Mouse (Mus musculus) CH12.LX (cell line): ENCODE results near the gene Map4k1. TPM values are rescaled to one million over a fixed set of nuclear protein-coding genes. Genes with fewer than 3 reads are reported as not detected.

Experiments
- DNase-seq: peaks from one replicate; pipeline ENCODE4 v3.0.0-alpha.2; 2013; ENCODE audit errors: extremely low read depth
- H3K27ac ChIP-seq: 2 replicates; pipeline ENCODE4 v1.5.1; 2012; ENCODE audit warnings: low read depth, mild to moderate bottlenecking, control low read depth, moderate library complexity; ENCODE audit not compliant: insufficient read depth
- H3K27me3 ChIP-seq: replicated peaks from 2 replicates; pipeline ENCODE3; 2012; ENCODE audit warnings: inconsistent platforms
- H3K36me3 ChIP-seq, 2 experiments: replicated peaks in 1 of 2; 2 replicates each; pipeline versions ENCODE3 to v1.6.1; 2012; ENCODE audit warnings: inconsistent platforms in 1 of 2, low read length in 1 of 2, mild to moderate bottlenecking in 1 of 2, mixed read lengths in 1 of 2, moderate library complexity in 1 of 2; ENCODE audit not compliant: control insufficient read depth in 1 of 2, insufficient read depth in 1 of 2
- H3K4me1 ChIP-seq, 2 experiments: 2 replicates each; pipeline ENCODE4 v1.6.1; 2012; ENCODE audit warnings: inconsistent platforms in 1 of 2, moderate library complexity in 1 of 2; ENCODE audit not compliant: insufficient read depth in 2 of 2, control insufficient read depth in 1 of 2
- H3K4me2 ChIP-seq: 2 replicates; pipeline ENCODE4 v1.6.1; 2012; ENCODE audit warnings: low read depth, mild to moderate bottlenecking, control low read depth; ENCODE audit not compliant: poor library complexity, insufficient read depth, severe bottlenecking
- H3K4me3 ChIP-seq, 3 experiments: fragments of 150-350 bp in 1 of 3; sonication (generic) in 1 of 3; replicated peaks in 1 of 3; 2 replicates each; pipeline versions ENCODE3 to v1.5.1; 2011 to 2012; ENCODE audit warnings: low read depth in 2 of 3, low read length in 2 of 3, mild to moderate bottlenecking in 2 of 3, moderate library complexity in 2 of 3, control low read depth in 1 of 3, improper control_type of control experiment in 1 of 3, inconsistent platforms in 1 of 3, mixed read lengths in 1 of 3; ENCODE audit not compliant: poor library complexity in 1 of 3
- H3K79me2 ChIP-seq: replicated peaks from 2 replicates; pipeline ENCODE4 v1.6.1; 2012; ENCODE audit warnings: mild to moderate bottlenecking, moderate library complexity; ENCODE audit not compliant: control insufficient read depth, poor library complexity, insufficient read depth, severe bottlenecking; ENCODE audit errors: extremely low read depth
- H3K9ac ChIP-seq: 2 replicates; pipeline ENCODE4 v1.6.1; 2012; ENCODE audit warnings: low read depth, mild to moderate bottlenecking, control low read depth, moderate library complexity; ENCODE audit not compliant: insufficient read depth
- H3K9me3 ChIP-seq: replicated peaks from 2 replicates; pipeline ENCODE3; 2012; ENCODE audit warnings: low read length, inconsistent platforms, mixed read lengths
- BHLHE40 ChIP-seq: IDR thresholded peaks from 2 replicates; pipeline ENCODE4 v1.6.1; 2011; ENCODE audit warnings: mild to moderate bottlenecking, low read depth, low read length, improper control_type of control experiment
- CHD1 ChIP-seq: IDR thresholded peaks from 2 replicates; pipeline ENCODE4 v1.6.1; 2012; ENCODE audit warnings: low read depth, low read length, improper control_type of control experiment, inconsistent platforms
- CHD2 ChIP-seq: IDR thresholded peaks from 2 replicates; pipeline ENCODE4 v1.6.1; 2011; ENCODE audit warnings: low read length, improper control_type of control experiment
- CTCF ChIP-seq, 2 experiments: IDR thresholded peaks in 1 of 2; conservative IDR thresholded peaks in 1 of 2; 2 replicates each; pipeline ENCODE4 v1.5.1; 2011 to 2012; ENCODE audit warnings: low read depth in 2 of 2, low read length in 2 of 2, improper control_type of control experiment in 1 of 2, inconsistent platforms in 1 of 2, mild to moderate bottlenecking in 1 of 2, moderate library complexity in 1 of 2
- E2F4 ChIP-seq: IDR thresholded peaks from 2 replicates; pipeline ENCODE4 v1.6.1; 2011; ENCODE audit warnings: low read depth, low read length, improper control_type of control experiment; ENCODE audit not compliant: insufficient replicate concordance
- ELF1 ChIP-seq: IDR thresholded peaks from 2 replicates; pipeline ENCODE4 v1.6.1; 2014; ENCODE audit warnings: low read depth, mild to moderate bottlenecking, inconsistent platforms, low read length, improper control_type of control experiment
- EP300 ChIP-seq: IDR thresholded peaks from 2 replicates; pipeline ENCODE4 v1.6.1; 2011; ENCODE audit warnings: low read length, improper control_type of control experiment
- ETS1 ChIP-seq: conservative IDR thresholded peaks from 2 replicates; pipeline ENCODE4 v1.6.1; 2012; ENCODE audit warnings: low read depth, mild to moderate bottlenecking, inconsistent platforms, low read length, improper control_type of control experiment, moderate library complexity
- GABPA ChIP-seq: IDR thresholded peaks from 2 replicates; pipeline ENCODE4 v1.6.1; 2012; ENCODE audit warnings: low read depth, low read length, improper control_type of control experiment, inconsistent platforms; ENCODE audit not compliant: insufficient replicate concordance
- HCFC1 ChIP-seq: IDR thresholded peaks from 2 replicates; pipeline ENCODE4 v1.6.1; 2012; ENCODE audit warnings: low read depth, mild to moderate bottlenecking, inconsistent platforms, low read length, improper control_type of control experiment
- JUN ChIP-seq: IDR thresholded peaks from 2 replicates; pipeline ENCODE4 v1.6.1; 2011; ENCODE audit warnings: low read depth, mild to moderate bottlenecking, low read length, improper control_type of control experiment, moderate library complexity; ENCODE audit not compliant: insufficient read depth
- JUND ChIP-seq: conservative IDR thresholded peaks from 2 replicates; pipeline ENCODE4 v1.6.1; 2011; ENCODE audit warnings: low read depth, low read length, improper control_type of control experiment
- MAX ChIP-seq: IDR thresholded peaks from 2 replicates; pipeline ENCODE4 v1.6.1; 2011; ENCODE audit warnings: low read length, improper control_type of control experiment
- MAZ ChIP-seq: IDR thresholded peaks from 2 replicates; pipeline ENCODE4 v1.6.1; 2012; ENCODE audit warnings: low read depth, mild to moderate bottlenecking, inconsistent platforms, low read length, improper control_type of control experiment, moderate library complexity
- MEF2A ChIP-seq: IDR thresholded peaks from 2 replicates; pipeline ENCODE4 v1.6.1; 2014; ENCODE audit warnings: low read depth, mild to moderate bottlenecking, inconsistent platforms, low read length, improper control_type of control experiment, borderline replicate concordance
- MXI1 ChIP-seq: IDR thresholded peaks from 2 replicates; pipeline ENCODE4 v1.6.1; 2011; ENCODE audit warnings: mild to moderate bottlenecking, low read depth, low read length, improper control_type of control experiment
- MYC ChIP-seq: IDR thresholded peaks from 2 replicates; pipeline ENCODE4 v1.6.1; 2011; ENCODE audit warnings: low read depth, mild to moderate bottlenecking, improper control_type of control experiment, low read length
- PAX5 ChIP-seq: IDR thresholded peaks from 2 replicates; pipeline ENCODE4 v1.6.1; 2012; ENCODE audit warnings: low read length, inconsistent platforms, mixed read lengths
- POLR2AphosphoS2 ChIP-seq: IDR thresholded peaks from 2 replicates; pipeline ENCODE4 v1.6.1; 2011; ENCODE audit warnings: low read depth, low read length, improper control_type of control experiment
- RAD21 ChIP-seq: IDR thresholded peaks from 2 replicates; pipeline ENCODE4 v1.6.1; 2011; ENCODE audit warnings: low read depth, mild to moderate bottlenecking, low read length, improper control_type of control experiment, moderate library complexity
- RCOR1 ChIP-seq: conservative IDR thresholded peaks from 2 replicates; pipeline ENCODE4 v1.6.1; 2012; ENCODE audit warnings: low read depth, mild to moderate bottlenecking, inconsistent platforms, low read length, improper control_type of control experiment
- TBP ChIP-seq: conservative IDR thresholded peaks from 2 replicates; pipeline ENCODE4 v1.6.1; 2011; ENCODE audit warnings: low read depth, low read length, improper control_type of control experiment
- TCF12 ChIP-seq: IDR thresholded peaks from 2 replicates; pipeline ENCODE4 v1.6.1; 2014; ENCODE audit warnings: low read depth, mild to moderate bottlenecking, inconsistent platforms, low read length, improper control_type of control experiment
- UBTF ChIP-seq: IDR thresholded peaks from 2 replicates; pipeline ENCODE4 v1.6.1; 2012; ENCODE audit warnings: low read depth, mild to moderate bottlenecking, inconsistent platforms, low read length, improper control_type of control experiment, moderate library complexity
- USF1 ChIP-seq: IDR thresholded peaks from 2 replicates; pipeline ENCODE4 v1.6.1; 2014; ENCODE audit warnings: low read depth, mild to moderate bottlenecking, inconsistent platforms, low read length, improper control_type of control experiment
- USF2 ChIP-seq: conservative IDR thresholded peaks from 2 replicates; pipeline ENCODE4 v1.6.1; 2011; ENCODE audit warnings: low read depth, low read length, improper control_type of control experiment
- ZC3H11A ChIP-seq: IDR thresholded peaks from 2 replicates; pipeline ENCODE4 v1.6.1; 2012; ENCODE audit warnings: low read depth, mild to moderate bottlenecking, inconsistent platforms, low read length, improper control_type of control experiment
- ZMIZ1 ChIP-seq: IDR thresholded peaks from 2 replicates; pipeline ENCODE4 v1.6.1; 2012; ENCODE audit warnings: low read depth, mild to moderate bottlenecking, inconsistent platforms, low read length, improper control_type of control experiment
- dilution Hi-C: fragments of 300-500 bp; cut with MboI; formaldehyde crosslinking; loops from 2 replicates; pipeline ENCODE4 v1.14.3; 2020; ENCODE audit warnings: low sequenced_read_pairs; ENCODE audit not compliant: extremely low pct_unique_long_range_greater_than_20kb, extremely low pct_ligation_motif_present
- in situ Hi-C: fragments of 300-500 bp; cut with MboI; formaldehyde crosslinking; loops from 3 replicates; pipeline ENCODE4 v1.14.3; 2019; ENCODE audit warnings: low sequenced_read_pairs, low pct_ligation_motif_present, low pct_unique_long_range_greater_than_20kb, mixed read lengths
- polyA plus RNA-seq: library from polyadenylated mRNA; unstranded; fragments of >175 nt; gene quantifications from 2 replicates; pipeline ENCODE4 v1.2.1, GENCODE M21; 2012; ENCODE audit warnings: low read depth; ENCODE audit not compliant: insufficient read length
- total RNA-seq, 2 experiments: library from RNA; depleted of rRNA; stranded (reverse); fragments of 300-350 nt in 1 of 2; fragments of >200 nt in 1 of 2; gene quantifications; 2 replicates each; pipeline ENCODE4 v1.2.3; 2012 to 2014

Gene Map4k1
- total and polyA plus RNA-seq, 3 experiments, result 114 to 395 (median 183) TPM

- TF ChIP-seq MAZ (no peak), EP300 (no peak), JUND (no peak), PAX5 (no peak), CTCF (conservative IDR thresholded peaks at IDR 0.05 in 1 of 2, IDR thresholded peaks at IDR 0.05 in 1 of 2; ENCODE audit: low read depth in 2 of 2, low read length in 2 of 2) (no peak), ETS1 (no peak), GABPA (no peak), BHLHE40 (no peak), MXI1 (no peak), RAD21 (no peak), ZC3H11A (no peak), E2F4 (no peak), TBP (no peak), MAX (no peak), CHD1 (no peak), ELF1 (no peak), HCFC1 (no peak), MEF2A (no peak)
- dilution Hi-C loops, result no loop called here
These were observed 35.6 kb upstream of the Map4k1 start for GRCm38 (mm10) chr7:28946271-28946610.

GRCm38 (mm10) chr7:28948746-28949145 is 33.1 kb upstream of the Map4k1 start:
- TF ChIP-seq ETS1 (no peak), USF2 (no peak), MYC (no peak), PAX5 (no peak), BHLHE40 (no peak), TCF12 (no peak), RCOR1 (no peak), E2F4 (no peak), GABPA (no peak), ZMIZ1 (no peak), POLR2AphosphoS2 (no peak), HCFC1 (no peak), MXI1 (no peak), CHD2 (no peak), JUN (no peak), MEF2A (no peak), UBTF (no peak), CTCF (conservative IDR thresholded peaks at IDR 0.05 in 1 of 2, IDR thresholded peaks at IDR 0.05 in 1 of 2; ENCODE audit: low read depth in 2 of 2, low read length in 2 of 2) (no peak), USF1 (no peak)
- dilution Hi-C loops (no loop called here), in situ Hi-C loops (no loop called here)
- DNase-seq, result no peak
- no peak overlapping the region for H3K4me2 ChIP-seq
- H3K79me2 ChIP-seq, result peaks cover 45% of the 10 kb centered on the region
- no peak overlapping the region for H3K27ac ChIP-seq
- H3K9ac ChIP-seq, result no peak overlapping the region
- H3K4me3 ChIP-seq, result no peak overlapping the region
- H3K4me1 ChIP-seq, result peaks cover 14 to 87% of the 10 kb centered on the region in 2 experiments
- H3K9me3 ChIP-seq, result no peaks in the 10 kb centered on the region
- peaks cover 3 to 52% of the 10 kb centered on the region in 2 experiments for H3K36me3 ChIP-seq
- no peaks in the 10 kb centered on the region for H3K27me3 ChIP-seq

More at GRCm38 (mm10) chr7:28946271-28946610, 35.6 kb upstream of the Map4k1 start:
- Histone ChIP-seq H3K36me3 (peaks cover 3 to 58% of the 10 kb centered on the region in 2 experiments), H3K27ac (no peak overlapping the region), H3K9ac (no peak overlapping the region), H3K9me3 (no peaks in the 10 kb centered on the region), H3K4me1 (peaks cover 12 to 89% of the 10 kb centered on the region in 2 experiments), H3K27me3 (no peaks in the 10 kb centered on the region), H3K79me2 (peaks cover 39% of the 10 kb centered on the region), H3K4me3 (no peak overlapping the region), H3K4me2 (0 out of 2 replicates have a peak overlapping the region, but pooled peaks have one; percentile 1)
- DNase-seq, result peak; percentile 53
- in situ Hi-C loops, result no loop called here
